Mouse (Mus musculus) adrenal gland, postnatal 0 days (tissue): ENCODE data around the gene Pias1. TPM values are rescaled to one million over a fixed set of nuclear protein-coding genes. Genes with fewer than 3 reads are reported as not detected.

ENCODE experiments used
- polyA plus RNA-seq: library from polyadenylated mRNA; unstranded; fragments of >200 nt; fragmentation: Nextera tagmentation; extraction: Ambion mirVana; gene quantifications from 2 replicates; pipeline ENCODE4 v1.2.1, GENCODE M21; 2015

Gene Pias1
- 32.5 and 43.9 TPM in 2 replicates for polyA plus RNA-seq

DNA sequence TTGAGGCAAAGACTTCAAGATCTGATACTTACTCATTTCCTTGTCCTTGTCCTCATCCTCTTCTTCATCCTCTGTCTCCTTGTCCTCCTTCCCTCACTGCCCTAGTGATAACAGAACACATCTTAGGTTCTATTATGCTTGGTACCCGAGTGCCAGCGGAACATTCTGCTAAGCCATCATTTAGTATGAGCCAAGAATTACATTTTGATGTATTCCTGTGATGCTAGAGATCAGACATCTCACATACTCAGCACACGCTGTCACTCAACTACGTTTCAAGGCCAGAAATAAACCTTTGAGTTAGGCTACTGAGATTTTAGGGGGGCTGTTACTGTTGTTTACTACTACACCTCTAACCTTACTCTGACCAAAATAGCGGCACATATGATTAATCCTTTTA lies at the start of gene Pias1:
Gene Pias1, minus strand, starts transcription at position 101 of the 400 bp plus-strand sequence.

DNA sequence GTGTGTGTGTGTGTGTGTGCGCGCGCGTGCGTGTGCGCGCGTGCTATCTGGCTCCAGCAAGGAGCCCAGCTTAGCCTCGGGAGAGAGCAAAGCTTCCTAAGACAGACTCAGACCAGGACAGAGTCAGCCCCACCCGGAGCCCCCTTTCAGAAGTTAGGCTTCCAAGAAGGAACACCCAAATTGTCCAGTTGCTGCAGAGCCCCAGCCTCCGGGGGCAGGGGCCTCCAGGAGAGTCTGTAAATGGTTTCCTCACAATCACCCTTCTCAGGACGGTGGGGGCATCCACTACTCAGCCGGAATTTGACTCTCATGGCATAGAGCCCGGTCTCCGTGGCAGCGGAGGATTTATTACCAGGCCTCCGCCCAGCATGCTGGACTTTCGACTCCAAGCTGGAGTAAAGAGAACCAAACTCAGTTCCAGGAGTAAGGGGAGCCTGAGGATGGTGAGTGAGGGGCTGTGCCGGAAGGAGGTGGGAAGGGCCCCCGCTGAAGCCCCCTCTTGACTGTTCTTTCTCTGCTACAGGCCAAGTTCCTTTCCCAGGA lies 129.9 kb downstream of the Pias1 start, which contains the start of gene Calml4:
Gene Calml4, plus strand, starts transcription at position 362 of the 543 bp plus-strand sequence.

DNA sequence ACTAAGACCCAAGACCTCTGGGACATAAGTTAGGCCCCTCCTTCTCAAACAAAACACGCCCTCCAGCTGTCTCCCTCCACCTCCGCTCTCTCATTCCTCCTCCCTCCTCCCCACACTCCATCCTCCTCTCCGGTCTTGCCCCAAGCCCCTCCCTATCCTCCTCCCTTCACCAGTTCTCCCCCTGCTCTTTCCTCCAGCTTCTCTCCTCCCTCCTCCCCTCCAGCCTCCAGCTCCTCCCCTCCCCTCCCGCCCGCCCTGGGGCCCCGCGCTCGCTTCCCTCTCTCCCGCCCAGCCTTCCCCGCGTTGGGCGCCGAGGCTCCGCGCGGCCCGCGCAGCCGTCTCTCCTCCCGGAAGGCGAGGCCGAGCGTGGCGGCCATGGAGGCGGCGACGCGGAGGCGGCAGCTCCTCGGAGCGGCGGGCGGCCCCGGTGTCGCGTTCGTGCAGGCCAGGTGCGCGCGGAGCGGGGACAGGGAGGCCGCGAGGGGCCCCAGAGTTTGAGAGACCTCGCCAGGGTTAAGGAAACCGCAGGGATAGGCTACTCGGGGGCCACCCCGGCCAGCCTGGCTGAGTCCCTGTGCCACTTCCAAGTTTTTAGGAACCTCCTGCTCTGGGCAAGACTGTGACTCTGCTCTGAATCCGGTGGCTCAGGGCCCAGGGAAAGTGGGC lies 149.1 kb downstream of the Pias1 start, which contains the start of gene Cln6:
Gene Cln6, plus strand, starts transcription at position 280 of the 666 bp plus-strand sequence.

Other genes starting within 250 kb of the Pias1 start
- 9.7 and 11.9 TPM in 2 replicates for gene Fem1b, start 176.0 kb downstream of the Pias1 start, polyA plus RNA-seq
- gene Cln6, start 149.1 kb downstream of the Pias1 start, polyA plus RNA-seq, result 19.6 and 22.7 TPM in 2 replicates
- gene Calml4, start 129.8 kb downstream of the Pias1 start, polyA plus RNA-seq, result 40.9 and 83.7 TPM in 2 replicates
- 0.08 TPM in 1 of 2 replicates, not detected in the other for gene Skor1, start 161.0 kb upstream of the Pias1 start, polyA plus RNA-seq